Mouse (Mus musculus): ENCODE results near the gene Lbh.

DNA sequence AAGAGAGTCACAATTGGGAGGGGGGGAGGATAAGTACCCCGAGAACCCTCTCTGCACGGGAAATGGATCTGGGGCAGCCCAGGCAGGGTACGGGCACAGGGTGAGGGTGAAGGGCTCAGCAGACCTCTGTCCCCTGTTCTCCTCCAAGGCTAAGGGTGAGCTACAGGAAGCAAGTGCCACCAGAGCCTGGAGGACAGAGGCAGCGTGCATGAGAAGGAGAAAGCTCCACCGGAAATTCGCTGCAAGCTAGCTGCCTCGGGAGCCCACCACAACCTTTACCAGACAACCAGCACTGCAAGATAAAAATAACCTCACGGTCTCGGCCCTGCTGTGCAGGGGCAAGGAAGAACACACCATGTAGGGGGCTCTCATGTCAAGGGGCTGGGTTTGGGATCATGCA, 30.0 kb downstream of the Lbh start:
- no peak for TF ChIP-seq CTCF (IDR thresholded peaks at IDR 0.05; ENCODE audit: extremely low read depth, insufficient read depth, insufficient read length, insufficient replicate concordance)
- no peak for TF ChIP-seq POLR2A (IDR thresholded peaks at IDR 0.05; ENCODE audit: low read depth, low read length)

All from spleen, adult 2 months (tissue).